Mouse (Mus musculus): Measurements from ENCODE around the gene Olfr1191-ps1. TPM values are rescaled to one million over a fixed set of nuclear protein-coding genes. Genes with fewer than 3 reads are reported as not detected.
"Not testable (repeated sequence)": the region's sequence is repeated elsewhere in the genome, so short reads cannot be mapped to it uniquely, and the experiment has no call there.

Olfr1191-ps1 gene
- not detected in 2 replicates for total RNA-seq (2014; fragmentation: Nextera tagmentation)
- total RNA-seq (2017), result 0.05 TPM in 1 of 2 replicates, not detected in the other
- not detected in 2 replicates for polyA plus RNA-seq (2012)

GRCm38 (mm10) chr2:88640242-88640641 lies at the start of gene Olfr1191-ps1:
Gene Olfr1191-ps1 (plus strand): TSS chr2:88640542.
- not testable (repeated sequence) for H3K4me3 ChIP-seq (ENCODE audit: low read depth, low read length); ATAC-seq (ENCODE audit: extremely low read depth, insufficient number of reproducible peaks, low FRiP score, poor library complexity, severe bottlenecking); H3K9me3 ChIP-seq (replicated peaks)

GRCm38 (mm10) chr2:88648209-88648608 lies 7.9 kb downstream of the Olfr1191-ps1 start, which contains the start of gene Olfr1192-ps1:
Gene Olfr1192-ps1 (plus strand): TSS chr2:88648509.
- Histone ChIP-seq H3K4me1 (ENCODE audit: insufficient read depth, low read depth, low read length) (no peaks in the 10 kb centered on the region), H3K9me3 (replicated peaks) (peaks cover 4% of the 10 kb centered on the region; the same call in 1 of the 2 replicates), H3K4me3 (ENCODE audit: low read depth, low read length) (no peak within 1 kb of the TSS), H3K27me3 (ENCODE audit: insufficient read depth, low read length) (no peaks in the 10 kb centered on the region), H3K36me3 (replicated peaks) (no peaks in the 10 kb centered on the region)
- ATAC-seq (ENCODE audit: extremely low read depth, insufficient number of reproducible peaks, low FRiP score, poor library complexity, severe bottlenecking), result no peak
- DNase-seq (ENCODE audit: low spot score), result no peak
- TF ChIP-seq POLR2AphosphoS5 (IDR thresholded peaks at IDR 0.05; ENCODE audit: insufficient replicate concordance, low read depth, low read length) (no peak), TAL1 (conservative IDR thresholded peaks at IDR 0.05; ENCODE audit: low read depth, low read length) (no peak), GATA2 (IDR thresholded peaks at IDR 0.05; ENCODE audit: borderline replicate concordance, low read depth, low read length) (no peak), GATA1 (IDR thresholded peaks at IDR 0.05; ENCODE audit: borderline replicate concordance, low read length) (no peak), CTCF (IDR thresholded peaks at IDR 0.05; ENCODE audit: low read depth, low read length) (no peak)

More at GRCm38 (mm10) chr2:88640242-88640641, at the start of gene Olfr1191-ps1:
- not testable (repeated sequence) for H3K27me3 ChIP-seq (ENCODE audit: insufficient read depth, low read length); H3K36me3 ChIP-seq (replicated peaks); DNase-seq (ENCODE audit: low spot score); H3K4me1 ChIP-seq (ENCODE audit: insufficient read depth, low read depth, low read length)

GRCm38 (mm10) chr2:88675328-88675727 lies 35.0 kb downstream of the Olfr1191-ps1 start, which contains the start of gene Olfr1193:
Gene Olfr1193 (plus strand): TSS chr2:88675628.
- H3K36me3 ChIP-seq (replicated peaks); H3K27me3 ChIP-seq (ENCODE audit: insufficient read depth, low read length); H3K9me3 ChIP-seq (replicated peaks); H3K4me1 ChIP-seq (ENCODE audit: insufficient read depth, low read depth, low read length); ATAC-seq (ENCODE audit: extremely low read depth, insufficient number of reproducible peaks, low FRiP score, poor library complexity, severe bottlenecking); DNase-seq (ENCODE audit: low spot score); H3K4me3 ChIP-seq (ENCODE audit: low read depth, low read length): not testable (repeated sequence)

GRCm38 (mm10) chr2:88689087-88689486 lies 48.7 kb downstream of the Olfr1191-ps1 start, which contains the start of gene Olfr1195:
Gene Olfr1195 (minus strand): TSS chr2:88689187.
- Histone ChIP-seq H3K36me3 (replicated peaks) (no peaks in the 10 kb centered on the region), H3K4me3 (ENCODE audit: low read depth, low read length) (no peak within 1 kb of the TSS), H3K9me3 (replicated peaks) (0 out of 2 replicates have a peak, but pooled peaks cover 2% of the 10 kb centered on the region), H3K4me1 (ENCODE audit: insufficient read depth, low read depth, low read length) (no peaks in the 10 kb centered on the region), H3K27me3 (ENCODE audit: insufficient read depth, low read length) (no peaks in the 10 kb centered on the region)
- no peak for DNase-seq (ENCODE audit: low spot score)
- ATAC-seq (ENCODE audit: extremely low read depth, insufficient number of reproducible peaks, low FRiP score, poor library complexity, severe bottlenecking), result no peak
- no peak for TF ChIP-seq POLR2AphosphoS5 (IDR thresholded peaks at IDR 0.05; ENCODE audit: insufficient replicate concordance, low read depth, low read length)
- no peak for TF ChIP-seq CTCF (IDR thresholded peaks at IDR 0.05; ENCODE audit: low read depth, low read length)
- TF ChIP-seq GATA2 (IDR thresholded peaks at IDR 0.05; ENCODE audit: borderline replicate concordance, low read depth, low read length), result no peak
- no peak for TF ChIP-seq TAL1 (conservative IDR thresholded peaks at IDR 0.05; ENCODE audit: low read depth, low read length)
- no peak for TF ChIP-seq GATA1 (IDR thresholded peaks at IDR 0.05; ENCODE audit: borderline replicate concordance, low read length)

Other genes with a start within 250 kb of the Olfr1191-ps1 start
Only the 20 nearest of the 23 such genes appear.
- gene Olfr1181, start 214.4 kb upstream of the Olfr1191-ps1 start, total RNA-seq (2014; fragmentation: Nextera tagmentation), result not detected in 2 replicates
- gene Olfr1181, start 214.4 kb upstream of the Olfr1191-ps1 start, total RNA-seq (2017), result 0.33 TPM in 1 of 2 replicates, not detected in the other
- not detected in 2 replicates for gene Olfr1181, start 214.4 kb upstream of the Olfr1191-ps1 start, polyA plus RNA-seq (2012)
- gene Gm13757, start 191.4 kb upstream of the Olfr1191-ps1 start, total RNA-seq (2014; fragmentation: Nextera tagmentation), result not detected in 2 replicates
- gene Gm13757, start 191.4 kb upstream of the Olfr1191-ps1 start, total RNA-seq (2017), result 0.05 TPM in 1 of 2 replicates, not detected in the other
- not detected in 2 replicates for gene Gm13757, start 191.4 kb upstream of the Olfr1191-ps1 start, polyA plus RNA-seq (2012)
- not detected in 2 replicates for gene Olfr1183, start 185.7 kb upstream of the Olfr1191-ps1 start, total RNA-seq (2014; fragmentation: Nextera tagmentation)
- gene Olfr1183, start 185.7 kb upstream of the Olfr1191-ps1 start, total RNA-seq (2017), result under 0.01 and 0.06 TPM in 2 replicates
- not detected in 2 replicates for gene Olfr1183, start 185.7 kb upstream of the Olfr1191-ps1 start, polyA plus RNA-seq (2012)
- not detected in 2 replicates for gene Olfr1184, start 156.9 kb upstream of the Olfr1191-ps1 start, total RNA-seq (2014; fragmentation: Nextera tagmentation)
- not detected in 2 replicates for gene Olfr1184, start 156.9 kb upstream of the Olfr1191-ps1 start, total RNA-seq (2017)
- not detected in 2 replicates for gene Olfr1184, start 156.9 kb upstream of the Olfr1191-ps1 start, polyA plus RNA-seq (2012)
- not detected in 2 replicates for gene Olfr1185-ps1, start 147.2 kb upstream of the Olfr1191-ps1 start, total RNA-seq (2014; fragmentation: Nextera tagmentation)
- 0.05 and 0.06 TPM in 2 replicates for gene Olfr1185-ps1, start 147.2 kb upstream of the Olfr1191-ps1 start, total RNA-seq (2017)
- gene Olfr1185-ps1, start 147.2 kb upstream of the Olfr1191-ps1 start, polyA plus RNA-seq (2012), result not detected in 2 replicates
- not detected in 2 replicates for gene Olfr1186, start 122.0 kb upstream of the Olfr1191-ps1 start, total RNA-seq (2014; fragmentation: Nextera tagmentation)
- 0.27 TPM in 1 of 2 replicates, not detected in the other for gene Olfr1186, start 122.0 kb upstream of the Olfr1191-ps1 start, total RNA-seq (2017)
- gene Olfr1186, start 122.0 kb upstream of the Olfr1191-ps1 start, polyA plus RNA-seq (2012), result not detected in 2 replicates
- not detected in 2 replicates for gene Olfr1188, start 83.6 kb upstream of the Olfr1191-ps1 start, total RNA-seq (2014; fragmentation: Nextera tagmentation)
- gene Olfr1188, start 83.6 kb upstream of the Olfr1191-ps1 start, total RNA-seq (2017), result 0.17 and 0.27 TPM in 2 replicates
- not detected in 2 replicates for gene Olfr1188, start 83.6 kb upstream of the Olfr1191-ps1 start, polyA plus RNA-seq (2012)
- not detected in 2 replicates for gene Olfr1189, start 54.1 kb upstream of the Olfr1191-ps1 start, total RNA-seq (2014; fragmentation: Nextera tagmentation)
- 0.06 and 0.16 TPM in 2 replicates for gene Olfr1189, start 54.1 kb upstream of the Olfr1191-ps1 start, total RNA-seq (2017)
- gene Olfr1189, start 54.1 kb upstream of the Olfr1191-ps1 start, polyA plus RNA-seq (2012), result not detected in 2 replicates
- gene Olfr1192-ps1, start 8.0 kb downstream of the Olfr1191-ps1 start, total RNA-seq (2014; fragmentation: Nextera tagmentation), result not detected in 2 replicates
- gene Olfr1192-ps1, start 8.0 kb downstream of the Olfr1191-ps1 start, total RNA-seq (2017), result 0.12 and 0.27 TPM in 2 replicates
- gene Olfr1192-ps1, start 8.0 kb downstream of the Olfr1191-ps1 start, polyA plus RNA-seq (2012), result not detected in 2 replicates
- not detected in 2 replicates for gene Olfr1193, start 35.1 kb downstream of the Olfr1191-ps1 start, total RNA-seq (2014; fragmentation: Nextera tagmentation)
- 0.12 and 0.55 TPM in 2 replicates for gene Olfr1193, start 35.1 kb downstream of the Olfr1191-ps1 start, total RNA-seq (2017)
- gene Olfr1193, start 35.1 kb downstream of the Olfr1191-ps1 start, polyA plus RNA-seq (2012), result not detected in 2 replicates
- gene Olfr1195, start 48.6 kb downstream of the Olfr1191-ps1 start, total RNA-seq (2014; fragmentation: Nextera tagmentation), result not detected in 2 replicates
- not detected in 2 replicates for gene Olfr1195, start 48.6 kb downstream of the Olfr1191-ps1 start, total RNA-seq (2017)
- gene Olfr1195, start 48.6 kb downstream of the Olfr1191-ps1 start, polyA plus RNA-seq (2012), result not detected in 2 replicates
- not detected in 2 replicates for gene Olfr1196, start 64.1 kb downstream of the Olfr1191-ps1 start, total RNA-seq (2014; fragmentation: Nextera tagmentation)
- 0.06 and 0.11 TPM in 2 replicates for gene Olfr1196, start 64.1 kb downstream of the Olfr1191-ps1 start, total RNA-seq (2017)
- not detected in 2 replicates for gene Olfr1196, start 64.1 kb downstream of the Olfr1191-ps1 start, polyA plus RNA-seq (2012)
- not detected in 2 replicates for gene Olfr1197, start 91.8 kb downstream of the Olfr1191-ps1 start, total RNA-seq (2014; fragmentation: Nextera tagmentation)
- 0.05 TPM in 1 of 2 replicates, not detected in the other for gene Olfr1197, start 91.8 kb downstream of the Olfr1191-ps1 start, total RNA-seq (2017)
- not detected in 2 replicates for gene Olfr1197, start 91.8 kb downstream of the Olfr1191-ps1 start, polyA plus RNA-seq (2012)
- gene Olfr1198, start 110.8 kb downstream of the Olfr1191-ps1 start, total RNA-seq (2014; fragmentation: Nextera tagmentation), result not detected in 2 replicates
- 0.05 TPM in 1 of 2 replicates, not detected in the other for gene Olfr1198, start 110.8 kb downstream of the Olfr1191-ps1 start, total RNA-seq (2017)
- gene Olfr1198, start 110.8 kb downstream of the Olfr1191-ps1 start, polyA plus RNA-seq (2012), result not detected in 2 replicates
- not detected in 2 replicates for gene Olfr1199, start 119.9 kb downstream of the Olfr1191-ps1 start, total RNA-seq (2014; fragmentation: Nextera tagmentation)
- gene Olfr1199, start 119.9 kb downstream of the Olfr1191-ps1 start, total RNA-seq (2017), result 0.11 TPM in 1 of 2 replicates, not detected in the other
- not detected in 2 replicates for gene Olfr1199, start 119.9 kb downstream of the Olfr1191-ps1 start, polyA plus RNA-seq (2012)
- not detected in 2 replicates for gene Olfr1200, start 129.9 kb downstream of the Olfr1191-ps1 start, total RNA-seq (2014; fragmentation: Nextera tagmentation)
- 0.38 TPM in 1 of 2 replicates, not detected in the other for gene Olfr1200, start 129.9 kb downstream of the Olfr1191-ps1 start, total RNA-seq (2017)
- not detected in 2 replicates for gene Olfr1200, start 129.9 kb downstream of the Olfr1191-ps1 start, polyA plus RNA-seq (2012)
- gene Olfr1201, start 152.5 kb downstream of the Olfr1191-ps1 start, total RNA-seq (2014; fragmentation: Nextera tagmentation), result not detected in 2 replicates
- gene Olfr1201, start 152.5 kb downstream of the Olfr1191-ps1 start, total RNA-seq (2017), result 0.11 and 0.17 TPM in 2 replicates
- not detected in 2 replicates for gene Olfr1201, start 152.5 kb downstream of the Olfr1191-ps1 start, polyA plus RNA-seq (2012)
- gene Olfr1202, start 174.0 kb downstream of the Olfr1191-ps1 start, total RNA-seq (2014; fragmentation: Nextera tagmentation), result not detected in 2 replicates
- 0.06 and 0.11 TPM in 2 replicates for gene Olfr1202, start 174.0 kb downstream of the Olfr1191-ps1 start, total RNA-seq (2017)
- gene Olfr1202, start 174.0 kb downstream of the Olfr1191-ps1 start, polyA plus RNA-seq (2012), result not detected in 2 replicates
- gene Olfr1205, start 189.2 kb downstream of the Olfr1191-ps1 start, total RNA-seq (2014; fragmentation: Nextera tagmentation), result not detected in 2 replicates
- gene Olfr1205, start 189.2 kb downstream of the Olfr1191-ps1 start, total RNA-seq (2017), result 0.05 TPM in 1 of 2 replicates, not detected in the other
- not detected in 2 replicates for gene Olfr1205, start 189.2 kb downstream of the Olfr1191-ps1 start, polyA plus RNA-seq (2012)
- gene Olfr1204, start 208.8 kb downstream of the Olfr1191-ps1 start, total RNA-seq (2014; fragmentation: Nextera tagmentation), result not detected in 2 replicates
- gene Olfr1204, start 208.8 kb downstream of the Olfr1191-ps1 start, total RNA-seq (2017), result 0.06 and 0.11 TPM in 2 replicates
- not detected in 2 replicates for gene Olfr1204, start 208.8 kb downstream of the Olfr1191-ps1 start, polyA plus RNA-seq (2012)